Mouse (Mus musculus) megakaryocyte, embryonic 14.5 days (primary cell): ENCODE measurements around the gene Nucb1.
"Not testable (repeated sequence)": the region's sequence is repeated elsewhere in the genome, so short reads cannot be mapped to it uniquely, and the experiment has no call there.

Experiments used
- FLI1 ChIP-seq: IDR thresholded peaks from 2 replicates; pipeline ENCODE4 v1.6.1; 2012; ENCODE audit warnings: low read length, inconsistent platforms, mixed read lengths
- GATA1 ChIP-seq: IDR thresholded peaks from 3 replicates; pipeline ENCODE4 v1.6.1; 2012; ENCODE audit warnings: mixed read lengths, low read length, inconsistent platforms, borderline replicate concordance

GRCm38 (mm10) chr7:45527169-45527568, 17.0 kb upstream of the Nucb1 start:
- not testable (repeated sequence) for TF ChIP-seq GATA1, FLI1
